Mouse (Mus musculus) lung, postnatal 0 days (tissue): ENCODE measurements at regions not wholly inside any gene's neighbourhood (a gene's known extent, or its start where the extent isn't known, plus 50 kb on each side); places are given as distances from the start of the nearest gene placed in this dataset.

Experiments used
- CTCF ChIP-seq: IDR thresholded peaks from 2 replicates; pipeline ENCODE4 v1.5.1; 2016; ENCODE audit warnings: antibody characterized with exemption, mild to moderate bottlenecking
- EP300 ChIP-seq: IDR thresholded peaks from 2 replicates; pipeline ENCODE4 v1.6.1; 2016; ENCODE audit warnings: antibody characterized with exemption, mild to moderate bottlenecking, control low read depth

DNA sequence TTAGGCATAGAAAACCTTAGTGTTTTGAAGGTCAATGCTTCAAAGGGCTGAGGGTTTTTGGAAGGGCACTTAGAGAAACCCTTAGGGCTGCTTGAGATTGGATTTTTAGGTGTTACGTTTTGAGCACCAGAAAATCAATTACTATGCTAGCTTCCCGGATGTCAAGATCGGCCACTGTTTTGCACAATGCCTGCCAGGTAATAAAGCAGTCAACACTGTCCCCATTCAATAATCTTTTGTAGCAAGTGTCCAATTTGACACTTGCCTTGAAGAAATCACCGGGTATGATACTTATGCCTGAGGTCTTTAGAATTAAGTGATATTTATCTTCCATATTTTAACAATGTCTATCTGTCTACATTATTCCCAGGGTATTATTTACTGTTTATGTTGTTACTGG, 403.0 kb upstream of the Sel1l start:
- TF ChIP-seq CTCF (no peak), EP300 (no peak)
